Mouse (Mus musculus): ENCODE measurements around the gene Inpp4b.

Gene Inpp4b

GRCm38 (mm10) chr8:81855009-81855408, 512.7 kb downstream of the Inpp4b start:
- in situ Hi-C loops (cut with MboI; ENCODE audit: low pct_unique_long_range_greater_than_20kb in 1 of 2, low sequenced_read_pairs in 2 of 2, unreplicated experiment in 1 of 2): no loop called here

DNA sequence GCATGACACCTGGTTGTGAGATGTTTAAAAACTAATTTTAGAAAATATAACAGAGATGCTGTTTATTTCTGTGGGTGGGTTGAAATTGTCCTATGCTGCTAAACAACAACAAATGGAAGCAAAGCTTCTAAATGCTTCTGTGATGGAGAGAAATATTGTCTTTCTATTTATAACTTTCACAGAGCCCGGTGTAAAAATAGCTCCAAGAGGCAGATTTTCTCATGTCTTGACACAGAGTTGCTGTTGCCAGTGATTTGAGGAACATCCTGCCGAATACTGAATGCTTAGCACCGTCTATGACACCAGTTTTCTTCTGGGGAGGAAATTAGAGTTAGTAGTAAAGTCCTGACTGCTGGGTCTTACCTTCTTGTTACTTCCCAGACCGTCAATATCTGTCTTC, 513.8 kb downstream of the Inpp4b start:
- in situ Hi-C loops (cut with MboI; ENCODE audit: low pct_unique_long_range_greater_than_20kb in 1 of 2, low sequenced_read_pairs in 2 of 2, unreplicated experiment in 1 of 2): no loop called here

DNA sequence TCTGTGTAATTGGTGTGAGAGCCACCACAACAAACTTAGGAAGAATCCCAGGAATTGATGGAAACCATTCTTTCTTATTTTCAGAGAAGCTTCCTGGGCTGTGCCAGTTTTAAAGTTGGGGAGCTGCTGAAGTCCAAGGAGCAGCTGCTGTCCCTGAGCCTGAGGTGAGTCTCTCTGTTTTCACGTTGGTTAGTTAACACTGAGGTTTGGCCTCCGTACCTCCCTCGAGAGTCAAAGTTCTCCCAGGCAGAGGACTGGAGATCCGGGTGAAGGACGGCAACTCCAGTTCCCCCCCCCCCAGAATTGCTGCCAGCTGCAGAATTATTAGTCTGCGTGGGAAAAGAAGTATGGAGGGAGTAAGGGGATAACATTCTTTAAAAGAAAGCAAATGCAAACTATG, 514.3 kb downstream of the Inpp4b start:
- in situ Hi-C loops (cut with MboI; ENCODE audit: low pct_unique_long_range_greater_than_20kb in 1 of 2, low sequenced_read_pairs in 2 of 2, unreplicated experiment in 1 of 2): no loop called here

DNA sequence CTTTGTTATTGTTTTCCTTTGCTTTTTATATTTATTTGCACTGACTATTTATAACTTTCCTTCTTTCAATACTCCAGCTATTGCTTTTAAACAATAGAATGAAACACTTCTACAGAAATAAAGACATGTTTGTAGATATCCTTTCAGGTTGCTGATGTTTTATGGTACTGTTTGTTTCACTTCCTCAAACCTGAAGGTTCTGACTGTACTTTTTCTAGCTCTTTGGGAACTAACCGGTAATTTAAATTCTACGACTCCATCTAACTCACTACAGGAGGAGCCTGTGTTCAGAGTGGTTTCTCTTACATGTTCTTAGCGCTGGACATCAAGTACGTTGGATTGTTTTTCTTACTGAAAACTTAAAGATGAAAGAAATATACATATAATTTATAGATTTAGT, 516.0 kb downstream of the Inpp4b start:
- in situ Hi-C loops (cut with MboI; ENCODE audit: low pct_unique_long_range_greater_than_20kb in 1 of 2, low sequenced_read_pairs in 2 of 2, unreplicated experiment in 1 of 2): no loop called here

GRCm38 (mm10) chr8:81859805-81860204, 517.4 kb downstream of the Inpp4b start:
- in situ Hi-C loops (cut with MboI; ENCODE audit: low pct_unique_long_range_greater_than_20kb in 1 of 2, low sequenced_read_pairs in 2 of 2, unreplicated experiment in 1 of 2): no loop called here

DNA sequence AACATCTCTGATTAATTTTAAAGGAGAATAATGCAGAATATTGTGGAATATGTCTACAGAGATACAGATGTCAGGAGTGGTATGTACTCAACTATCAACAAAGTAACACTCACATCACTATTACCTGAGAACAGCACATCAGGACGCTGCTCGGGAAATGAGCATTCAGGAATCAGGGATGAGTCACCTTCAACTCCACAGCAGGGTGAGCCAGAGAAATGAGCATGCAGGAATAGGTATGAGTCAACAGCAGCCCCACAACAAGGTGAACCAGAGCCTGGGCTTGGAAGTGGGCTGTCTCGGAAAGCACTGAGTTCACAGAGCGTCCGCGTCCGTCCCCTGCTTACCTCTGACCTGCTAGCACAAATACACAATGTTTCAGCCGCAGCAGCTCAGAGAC, 519.0 kb downstream of the Inpp4b start:
- in situ Hi-C loops (cut with MboI; ENCODE audit: low pct_unique_long_range_greater_than_20kb in 1 of 2, low sequenced_read_pairs in 2 of 2, unreplicated experiment in 1 of 2): no loop called here

DNA sequence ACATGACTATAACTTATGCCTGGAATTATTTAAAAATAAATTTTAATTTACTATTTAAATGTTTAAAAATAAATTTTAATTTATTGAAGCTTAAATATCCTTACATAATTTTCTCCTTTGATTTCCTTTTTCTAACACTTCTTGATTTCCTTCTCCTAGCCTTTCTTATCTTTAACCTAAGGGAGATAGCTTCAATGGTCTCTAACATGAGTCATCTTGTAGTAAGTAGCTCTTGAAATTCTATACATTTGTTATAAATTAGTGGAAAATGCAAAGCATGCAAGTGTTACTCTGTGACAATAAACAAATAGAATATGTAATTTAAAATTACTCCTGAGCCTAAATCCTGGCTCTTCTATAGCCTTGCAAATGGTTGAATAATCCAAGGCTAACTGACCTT, 520.4 kb downstream of the Inpp4b start:
- in situ Hi-C loops (cut with MboI; ENCODE audit: low pct_unique_long_range_greater_than_20kb in 1 of 2, low sequenced_read_pairs in 2 of 2, unreplicated experiment in 1 of 2): no loop called here

DNA sequence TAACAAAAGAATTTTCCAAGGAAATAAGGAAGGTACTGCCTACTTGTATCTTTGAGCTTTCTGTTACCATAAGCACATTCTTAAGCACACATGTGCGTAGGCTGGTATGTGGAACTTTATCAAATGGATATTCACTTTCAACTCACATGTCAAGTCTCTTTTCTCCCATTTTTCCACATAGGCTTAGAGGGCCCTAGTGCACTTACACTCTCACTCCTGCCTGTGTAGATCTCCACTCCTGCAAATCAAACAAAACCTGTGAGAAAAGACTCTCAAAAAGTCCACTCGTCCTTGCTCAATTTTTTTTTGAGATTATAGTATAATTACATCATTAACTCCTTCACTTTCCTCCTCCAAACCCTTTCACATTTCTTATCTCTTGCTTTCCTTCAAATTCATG, 522.0 kb downstream of the Inpp4b start:
- in situ Hi-C loops (cut with MboI; ENCODE audit: low pct_unique_long_range_greater_than_20kb in 1 of 2, low sequenced_read_pairs in 2 of 2, unreplicated experiment in 1 of 2): no loop called here

- in situ Hi-C loops (cut with MboI; ENCODE audit: low pct_unique_long_range_greater_than_20kb in 1 of 2, low sequenced_read_pairs in 2 of 2, unreplicated experiment in 1 of 2): no loop called here
Observed at GRCm38 (mm10) chr8:81865664-81866063, 523.3 kb downstream of the Inpp4b start.

DNA sequence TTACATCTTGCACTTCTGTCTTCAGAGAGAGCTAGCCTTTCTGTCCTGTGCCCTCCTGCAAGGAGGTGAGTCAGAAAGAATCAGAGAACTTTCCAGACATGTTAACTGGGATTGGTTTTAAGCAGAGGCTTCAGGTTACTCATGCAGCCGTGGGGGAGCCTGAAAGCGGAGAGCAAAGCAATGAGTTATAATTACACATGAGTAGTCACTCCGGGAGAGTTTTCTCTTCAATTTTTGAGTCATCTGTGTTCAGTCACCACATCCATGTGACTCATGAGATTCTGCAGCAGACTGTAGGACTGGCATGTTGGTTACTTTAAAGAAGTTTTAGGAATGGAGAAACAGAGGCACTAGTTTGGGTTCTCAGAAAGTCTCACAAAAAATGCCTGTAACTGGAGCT, 524.7 kb downstream of the Inpp4b start:
- in situ Hi-C loops (cut with MboI; ENCODE audit: low pct_unique_long_range_greater_than_20kb in 1 of 2, low sequenced_read_pairs in 2 of 2, unreplicated experiment in 1 of 2): no loop called here

- in situ Hi-C loops (cut with MboI; ENCODE audit: low pct_unique_long_range_greater_than_20kb in 1 of 2, low sequenced_read_pairs in 2 of 2, unreplicated experiment in 1 of 2): no loop called here
Observed at GRCm38 (mm10) chr8:81870466-81870865, 528.1 kb downstream of the Inpp4b start.

- in situ Hi-C loops (cut with MboI; ENCODE audit: low pct_unique_long_range_greater_than_20kb in 1 of 2, low sequenced_read_pairs in 2 of 2, unreplicated experiment in 1 of 2): no loop called here
Observed at GRCm38 (mm10) chr8:81880071-81880470, 537.7 kb downstream of the Inpp4b start.

DNA sequence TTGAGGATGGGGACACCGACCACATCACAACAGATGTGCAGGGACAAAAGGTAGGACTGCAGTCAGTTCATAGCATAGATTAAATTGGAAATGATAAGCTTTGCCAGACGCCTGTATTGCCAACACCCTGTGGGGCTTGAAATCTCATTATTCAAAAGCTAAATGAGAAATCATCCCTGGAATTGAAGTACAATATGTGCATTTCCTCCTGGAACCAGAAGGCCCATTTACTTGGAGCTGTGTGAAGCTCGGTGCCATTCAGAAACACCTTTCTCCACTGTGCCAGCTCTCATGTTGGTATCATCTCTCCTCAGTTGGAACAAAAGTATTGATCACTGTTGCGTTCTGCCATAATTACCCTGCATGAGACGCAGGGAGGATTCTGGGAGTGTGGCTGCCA, 541.8 kb downstream of the Inpp4b start:
- in situ Hi-C loops (cut with MboI; ENCODE audit: low pct_unique_long_range_greater_than_20kb in 1 of 2, low sequenced_read_pairs in 2 of 2, unreplicated experiment in 1 of 2): no loop called here

GRCm38 (mm10) chr8:81888843-81889242, 546.5 kb downstream of the Inpp4b start:
- in situ Hi-C loops (cut with MboI; ENCODE audit: low pct_unique_long_range_greater_than_20kb in 1 of 2, low sequenced_read_pairs in 2 of 2, unreplicated experiment in 1 of 2): no loop called here

- in situ Hi-C loops (cut with MboI; ENCODE audit: low pct_unique_long_range_greater_than_20kb in 1 of 2, low sequenced_read_pairs in 2 of 2, unreplicated experiment in 1 of 2): no loop called here
Observed at GRCm38 (mm10) chr8:81893292-81893691, 550.9 kb downstream of the Inpp4b start.

DNA sequence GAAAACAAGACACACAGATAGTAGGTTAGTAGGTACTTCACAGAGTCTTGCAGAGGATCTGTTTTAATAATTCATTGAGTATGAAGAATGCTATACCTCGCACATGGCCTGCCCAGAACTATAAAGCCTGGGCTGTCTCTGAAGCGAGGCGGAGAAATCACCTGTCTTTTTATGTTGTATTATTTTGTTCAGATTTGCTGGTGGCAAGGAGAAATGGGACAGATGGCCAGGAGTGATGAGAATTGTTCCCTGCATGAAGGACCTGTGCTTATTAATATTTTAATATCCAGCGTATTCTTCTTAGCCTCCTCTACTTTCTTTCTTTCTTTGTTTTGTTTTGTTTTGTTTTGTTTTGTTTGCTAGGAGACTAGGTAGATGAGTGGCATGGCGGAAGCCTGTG, 604.5 kb downstream of the Inpp4b start:
- in situ Hi-C loops (cut with MboI; ENCODE audit: low pct_unique_long_range_greater_than_20kb in 1 of 2, low sequenced_read_pairs in 2 of 2, unreplicated experiment in 1 of 2): no loop called here

DNA sequence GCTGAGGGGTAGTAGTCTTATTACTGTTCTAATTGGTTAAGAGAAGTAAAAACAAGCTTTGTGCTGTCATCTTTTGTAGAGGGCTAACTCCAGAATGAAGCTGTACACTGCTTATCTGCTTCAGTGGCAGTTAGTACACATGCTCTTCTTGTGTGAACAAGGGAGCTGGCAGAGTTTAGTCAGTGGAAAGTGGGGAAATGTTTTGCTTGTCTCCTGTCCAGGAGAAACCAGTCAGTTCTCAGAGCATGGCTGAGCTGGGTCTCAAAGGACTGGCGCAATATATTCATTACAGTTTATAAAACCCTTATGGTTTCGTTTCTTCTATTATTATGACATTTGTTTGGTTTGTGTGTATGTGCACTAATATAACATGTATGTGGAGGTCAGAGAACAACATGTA, 610.7 kb downstream of the Inpp4b start:
- in situ Hi-C loops (cut with MboI; ENCODE audit: low pct_unique_long_range_greater_than_20kb in 1 of 2, low sequenced_read_pairs in 2 of 2, unreplicated experiment in 1 of 2): no loop called here

DNA sequence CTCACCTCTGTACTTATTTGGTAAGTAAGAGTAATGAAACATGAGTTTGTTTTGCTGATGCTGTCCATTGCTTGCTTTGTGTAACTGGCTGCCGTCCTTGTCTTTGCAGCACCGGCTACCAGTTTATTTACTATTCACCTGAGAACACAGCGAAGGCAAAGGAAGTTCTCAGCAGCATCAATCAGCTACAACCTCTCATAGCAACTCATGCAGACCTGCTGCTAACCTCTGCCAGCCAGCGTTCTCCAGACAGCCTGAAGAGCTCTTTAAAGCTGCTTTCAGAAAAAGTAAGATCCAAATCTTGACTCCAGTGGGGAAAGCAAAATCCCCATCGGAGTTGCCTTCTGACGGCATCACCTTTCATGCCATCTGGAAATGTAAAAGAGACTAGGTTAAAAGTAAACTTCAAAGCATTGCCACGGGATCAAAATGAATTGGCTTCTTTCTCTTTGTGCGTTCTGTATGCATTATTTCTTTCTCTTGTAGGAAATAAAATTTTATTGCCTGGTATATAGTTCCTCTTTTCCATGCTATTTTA, 642.8 kb downstream of the Inpp4b start:
- in situ Hi-C loops (cut with MboI; ENCODE audit: low pct_unique_long_range_greater_than_20kb in 1 of 2, low sequenced_read_pairs in 2 of 2, unreplicated experiment in 1 of 2): no loop called here

DNA sequence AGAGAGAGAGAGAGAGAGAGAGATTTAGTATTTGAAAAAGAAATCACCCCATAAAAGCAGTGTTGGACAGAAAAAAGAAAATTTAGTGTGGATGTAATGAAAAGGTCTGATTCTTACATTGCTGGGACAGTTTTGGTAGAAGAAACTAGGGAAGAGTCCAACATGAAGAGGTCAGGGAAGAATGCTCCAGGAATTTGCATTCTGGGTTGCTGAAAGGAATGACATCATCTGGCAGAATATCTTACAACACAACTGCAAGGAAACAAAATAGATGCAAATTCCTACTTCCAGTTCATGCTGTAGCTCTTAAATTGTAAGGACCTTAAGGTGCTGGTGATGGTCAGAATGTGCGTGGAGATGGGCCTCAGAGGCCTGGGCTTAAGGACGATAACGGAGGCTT, 650.6 kb downstream of the Inpp4b start:
- in situ Hi-C loops (cut with MboI; ENCODE audit: low pct_unique_long_range_greater_than_20kb in 1 of 2, low sequenced_read_pairs in 2 of 2, unreplicated experiment in 1 of 2): no loop called here

GRCm38 (mm10) chr8:81996239-81996638, 653.9 kb downstream of the Inpp4b start:
- in situ Hi-C loops (cut with MboI; ENCODE audit: low pct_unique_long_range_greater_than_20kb in 1 of 2, low sequenced_read_pairs in 2 of 2, unreplicated experiment in 1 of 2): no loop called here

GRCm38 (mm10) chr8:81996823-81997222, 654.5 kb downstream of the Inpp4b start:
- in situ Hi-C loops (cut with MboI; ENCODE audit: low pct_unique_long_range_greater_than_20kb in 1 of 2, low sequenced_read_pairs in 2 of 2, unreplicated experiment in 1 of 2): no loop called here
